Mouse (Mus musculus): ENCODE data around the gene Gm21992.
A peak's percentile ranks its signal among the peaks of the same experiment; 100 is the strongest.

The Gm21992 gene

GRCm38 (mm10) chr19:4811063-4811908 is at the start of gene Gm21992, which contains the start of gene Rbm14:
TSS of gene Gm21992 (minus strand) at chr19:4811612.
TSS of gene Rbm14 (minus strand) at chr19:4811634.
- DNase-seq (ENCODE audit: extremely low spot score): peak; percentile 96

- no peak for DNase-seq (ENCODE audit: extremely low spot score)
Measured at GRCm38 (mm10) chr19:4859081-4859480, 47.7 kb upstream of the Gm21992 start.

- no peak for DNase-seq (ENCODE audit: extremely low spot score)
Measured at GRCm38 (mm10) chr19:4855951-4856350, 44.5 kb upstream of the Gm21992 start.

- DNase-seq (ENCODE audit: extremely low spot score): no peak
Measured at GRCm38 (mm10) chr19:4855470-4855820, 44.0 kb upstream of the Gm21992 start.

- peak; percentile 85 for DNase-seq (ENCODE audit: extremely low spot score)
Measured at GRCm38 (mm10) chr19:4854552-4855469, 43.4 kb upstream of the Gm21992 start, which contains the start of gene Ctsf. TSS of gene Ctsf (plus strand) at chr19:4855130.

- DNase-seq (ENCODE audit: extremely low spot score): no peak
Measured at GRCm38 (mm10) chr19:4850281-4850680, 38.9 kb upstream of the Gm21992 start.

GRCm38 (mm10) chr19:4849800-4850199 is 38.4 kb upstream of the Gm21992 start:
- DNase-seq (ENCODE audit: extremely low spot score): no peak

GRCm38 (mm10) chr19:4847490-4847889 is 36.1 kb upstream of the Gm21992 start:
- DNase-seq (ENCODE audit: extremely low spot score): no peak

- no peak for DNase-seq (ENCODE audit: extremely low spot score)
Measured at GRCm38 (mm10) chr19:4845846-4846245, 34.4 kb upstream of the Gm21992 start.

GRCm38 (mm10) chr19:4842611-4843010 is 31.2 kb upstream of the Gm21992 start:
- no peak for DNase-seq (ENCODE audit: extremely low spot score)

- no peak for DNase-seq (ENCODE audit: extremely low spot score)
Measured at GRCm38 (mm10) chr19:4840848-4841247, 29.4 kb upstream of the Gm21992 start.

- peak; percentile 91 for DNase-seq (ENCODE audit: extremely low spot score)
Measured at GRCm38 (mm10) chr19:4839149-4839548, 27.7 kb upstream of the Gm21992 start, which contains the start of the genes Ccs and Ccdc87. TSS of gene Ccs (minus strand) at chr19:4839332. TSS of gene Ccdc87 (plus strand) at chr19:4839366.

GRCm38 (mm10) chr19:4838526-4839140 is 27.2 kb upstream of the Gm21992 start:
- no peak for DNase-seq (ENCODE audit: extremely low spot score)

- DNase-seq (ENCODE audit: extremely low spot score): no peak
Measured at GRCm38 (mm10) chr19:4837049-4837448, 25.6 kb upstream of the Gm21992 start.

- no peak for DNase-seq (ENCODE audit: extremely low spot score)
Measured at GRCm38 (mm10) chr19:4836096-4836495, 24.7 kb upstream of the Gm21992 start.

- no peak for DNase-seq (ENCODE audit: extremely low spot score)
Measured at GRCm38 (mm10) chr19:4833977-4834376, 22.6 kb upstream of the Gm21992 start.

GRCm38 (mm10) chr19:4829156-4829555 is 17.7 kb upstream of the Gm21992 start:
- no peak for DNase-seq (ENCODE audit: extremely low spot score)

GRCm38 (mm10) chr19:4828444-4829114 is 17.2 kb upstream of the Gm21992 start:
- no peak for DNase-seq (ENCODE audit: extremely low spot score)

- DNase-seq (ENCODE audit: extremely low spot score): no peak
Measured at GRCm38 (mm10) chr19:4820678-4821303, 9.4 kb upstream of the Gm21992 start.

- no peak for DNase-seq (ENCODE audit: extremely low spot score)
Measured at GRCm38 (mm10) chr19:4817182-4817835, 5.9 kb upstream of the Gm21992 start.

Measured in embryo, embryonic 9.5 days (tissue).